Mouse (Mus musculus): Measurements from ENCODE around the gene Slc44a3.

DNA sequence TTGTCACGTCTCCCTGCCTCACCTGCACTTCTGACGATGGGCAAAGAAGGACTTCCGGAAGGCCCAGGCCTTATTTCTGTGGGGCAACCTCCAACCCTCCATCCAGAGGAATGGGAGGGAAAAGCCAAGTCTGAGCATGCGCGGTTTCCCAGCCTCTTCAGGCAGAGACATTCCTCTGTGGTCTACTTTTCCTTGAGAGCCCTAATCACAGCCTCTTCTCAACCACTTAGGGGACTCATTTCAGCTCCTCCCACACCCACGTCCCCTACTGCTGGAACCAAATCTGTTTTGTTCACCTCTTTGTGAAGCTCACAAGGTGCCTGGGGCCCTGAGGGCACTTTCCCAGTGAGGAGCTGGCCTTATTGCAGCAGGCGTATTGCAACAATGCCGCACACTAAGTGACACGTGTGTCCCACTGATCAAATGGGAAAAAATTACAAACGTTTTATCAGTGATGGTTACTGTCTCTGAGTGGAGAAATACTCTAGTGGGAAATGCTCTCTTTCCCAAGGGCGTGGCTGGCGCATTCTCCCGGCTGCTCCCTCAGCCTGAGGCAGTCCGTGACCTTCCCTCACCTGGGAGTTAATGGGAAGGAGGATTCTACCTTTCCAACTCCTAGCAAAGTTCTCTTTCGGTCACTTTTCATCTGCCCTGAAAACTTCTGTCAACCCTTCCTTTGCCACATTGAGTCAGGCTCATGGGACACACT is 27.4 kb upstream of the Slc44a3 start:
- TF ChIP-seq CTCF (IDR thresholded peaks at IDR 0.05; ENCODE audit: control insufficient read depth, insufficient read depth, insufficient read length) (no peak), MYOD1 (IDR thresholded peaks at IDR 0.05; ENCODE audit: control insufficient read depth, insufficient read length, low read depth) (no peak), CEBPB (IDR thresholded peaks at IDR 0.05; ENCODE audit: low read depth) (no peak), USF1 (IDR thresholded peaks at IDR 0.05; ENCODE audit: low read depth) (no peak), MAX (IDR thresholded peaks at IDR 0.05) (no peak), MYOG (IDR thresholded peaks at IDR 0.05; ENCODE audit: control insufficient read depth, extremely low read depth, insufficient read length) (no peak)
